Comparison of ENCODE assay signal across 14 mouse cellular contexts in genomic region chr10:57477121-57477843, GRCm38 (mm10).
"Had no signal": no experiment of that assay in that cellular context is flagged by ENCODE, and none has a peak within 500 bp of the region (broad histone marks: within the 10 kb centered on the region; RNA-seq: fewer than 3 reads in every experiment).

No protein-coding gene starts in this region.

- H3K27ac ChIP-seq: kidney, postnatal 0 days; limb, embryonic 12.5 days; liver, embryonic 14.5 days; midbrain, embryonic 12.5 days; neural tube, embryonic 12.5 days; stomach, postnatal 0 days had no signal

- ATAC-seq: lung, postnatal 0 days had no signal

- H3K36me3 ChIP-seq: limb, embryonic 12.5 days; midbrain, embryonic 12.5 days; neural tube, embryonic 12.5 days had no signal

- H3K9me3 ChIP-seq: limb, embryonic 12.5 days; megakaryocyte, embryonic 14.5 days; midbrain, embryonic 12.5 days; neural tube, embryonic 12.5 days had no signal

- H3K4me3 ChIP-seq: limb, embryonic 12.5 days; megakaryocyte, embryonic 14.5 days; midbrain, embryonic 12.5 days; neural tube, embryonic 12.5 days had no signal

- H3K9ac ChIP-seq: limb, embryonic 12.5 days; liver, embryonic 14.5 days; midbrain, embryonic 12.5 days; neural tube, embryonic 12.5 days had no signal

- DNase-seq: kidney, adult 9 months; kidney, postnatal 36 days; lung, adult 18-20 months; lung, postnatal 36 days; thymus, adult 18-20 months; thymus, postnatal 14 days had no signal

- H3K4me1 ChIP-seq: limb, embryonic 12.5 days; midbrain, embryonic 12.5 days; neural tube, embryonic 12.5 days had no signal
